Mouse (Mus musculus) thymus, postnatal 36 days (tissue): ENCODE data around the gene Tacr3.

ENCODE experiments used
- DNase-seq, 2 experiments: peaks; one replicate each; pipeline ENCODE4 v3.0.0; 2022; ENCODE audit warnings: mixed read lengths in 2 of 2

Tacr3 gene

GRCm38 (mm10) chr3:134828875-134829530 is at the start of gene Tacr3:
Gene Tacr3 (plus strand): TSS chr3:134829007.
- DNase-seq: no peak

GRCm38 (mm10) chr3:134828492-134828874 is 324 bp upstream of the Tacr3 start:
- no peak for DNase-seq

- DNase-seq: no peak
Measured at GRCm38 (mm10) chr3:134829531-134829921, 719 bp downstream of the Tacr3 start.

GRCm38 (mm10) chr3:134851342-134851741 is 22.5 kb downstream of the Tacr3 start:
- DNase-seq: no peak

GRCm38 (mm10) chr3:134877701-134878100 is 48.9 kb downstream of the Tacr3 start:
- DNase-seq: no peak

- DNase-seq: no peak
Measured at GRCm38 (mm10) chr3:134895831-134896230, 67.0 kb downstream of the Tacr3 start.

- no peak for DNase-seq
Measured at GRCm38 (mm10) chr3:134908890-134909289, 80.1 kb downstream of the Tacr3 start.

- no peak for DNase-seq
Measured at GRCm38 (mm10) chr3:134934703-134935102, 105.9 kb downstream of the Tacr3 start.

- DNase-seq: no peak
Measured at GRCm38 (mm10) chr3:134935461-134935860, 106.7 kb downstream of the Tacr3 start.

- DNase-seq: no peak
Measured at GRCm38 (mm10) chr3:134963461-134963860, 134.7 kb downstream of the Tacr3 start.

GRCm38 (mm10) chr3:134978902-134979301 is 150.1 kb downstream of the Tacr3 start:
- no peak for DNase-seq

- DNase-seq: no peak
Measured at GRCm38 (mm10) chr3:134980140-134980539, 151.3 kb downstream of the Tacr3 start.
